ENCODE assay signal across 8 mouse cellular contexts in the genomic region with DNA sequence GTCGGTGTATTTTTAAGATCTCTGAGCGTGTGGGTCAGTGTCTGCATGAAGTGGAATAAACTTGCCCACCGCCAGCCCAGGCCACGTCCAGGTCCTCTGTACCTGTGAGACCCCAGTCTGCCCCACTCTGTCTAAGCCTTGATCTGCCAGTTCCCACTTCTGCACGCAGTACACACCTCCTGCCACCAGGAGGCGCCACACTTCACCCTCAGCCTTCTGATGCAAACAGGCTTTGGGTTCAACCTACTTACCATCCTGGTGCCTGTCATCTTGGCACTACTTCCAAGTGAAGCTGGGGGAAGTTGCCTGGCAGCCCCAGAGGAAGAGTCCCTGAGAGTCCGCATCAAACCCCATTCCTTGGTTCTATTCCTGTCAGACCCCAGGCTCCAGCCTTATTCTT. TPM values are rescaled to one million over a fixed set of nuclear protein-coding genes. Genes with fewer than 3 reads are reported as not detected.
DNase-seq lines count a peak whose midpoint lies in the region; ATAC-seq lines count a peak whose summit lies in the region.

No protein-coding gene starts in this region.

- no peak overlapping the region for H3K4me2 ChIP-seq in neural tube, embryonic 15.5 days
- H3K4me2 ChIP-seq in intestine, embryonic 14.5 days (ENCODE audit: low read length), result no peak overlapping the region
- no peak overlapping the region for H3K4me2 ChIP-seq in liver, embryonic 12.5 days

- DNase-seq in neural tube, embryonic 10.5 days (ENCODE audit: extremely low spot score, low spot score), result peak; percentile 64
- peak; percentile 77 for DNase-seq in adipocyte (ENCODE audit: low spot score)
- peak; percentile 58 for DNase-seq in embryo, embryonic 11 days
- DNase-seq in intestine, embryonic 14.5 days (ENCODE audit: low spot score), result peak; percentile 89
- DNase-seq in retina, postnatal 7 days (ENCODE audit: low read depth, low spot score), result peak; percentile 62
- peak; percentile 52 to 78 for DNase-seq in urinary bladder, postnatal 4 days (ENCODE audit: low spot score in 2 of 2)

- no peak overlapping the region for H3K27ac ChIP-seq in neural tube, embryonic 15.5 days (replicated peaks)
- peak overlapping the region; percentile 79; the same call in 1 of the 2 replicates for H3K27ac ChIP-seq in intestine, embryonic 14.5 days (ENCODE audit: low read depth)
- H3K27ac ChIP-seq in liver, embryonic 12.5 days, result peak overlapping the region; percentile 17; the same call in 1 of the 2 replicates

- no peak overlapping the region for H3K4me3 ChIP-seq in neural tube, embryonic 15.5 days (replicated peaks)
- no peak overlapping the region for H3K4me3 ChIP-seq in intestine, embryonic 14.5 days (ENCODE audit: low read depth, low read length)
- H3K4me3 ChIP-seq in liver, embryonic 12.5 days, result no peak overlapping the region

- H3K9me3 ChIP-seq in neural tube, embryonic 15.5 days (replicated peaks), result no peaks in the 10 kb centered on the region
- H3K9me3 ChIP-seq in intestine, embryonic 14.5 days (ENCODE audit: control insufficient read depth, low read length), result no peaks in the 10 kb centered on the region
- H3K9me3 ChIP-seq in liver, embryonic 12.5 days (replicated peaks), result peaks cover 4% of the 10 kb centered on the region; the same call in 1 of the 2 replicates

- H3K36me3 ChIP-seq in neural tube, embryonic 15.5 days, result peaks cover 51% of the 10 kb centered on the region
- peaks cover 49% of the 10 kb centered on the region for H3K36me3 ChIP-seq in intestine, embryonic 14.5 days (ENCODE audit: control insufficient read depth, insufficient read depth, low read length)
- H3K36me3 ChIP-seq in liver, embryonic 12.5 days, result peaks cover 50% of the 10 kb centered on the region

- ATAC-seq in neural tube, embryonic 15.5 days (ENCODE audit: low FRiP score), result no peak
- no peak for ATAC-seq in intestine, embryonic 14.5 days (replicated peaks; ENCODE audit: low FRiP score, low TSS enrichment, low read depth)
- ATAC-seq in liver, embryonic 12.5 days, result no peak

- H3K9ac ChIP-seq in neural tube, embryonic 15.5 days (replicated peaks), result no peak overlapping the region
- no peak overlapping the region for H3K9ac ChIP-seq in intestine, embryonic 14.5 days (ENCODE audit: low read length)
- no peak overlapping the region for H3K9ac ChIP-seq in liver, embryonic 12.5 days

- no peaks in the 10 kb centered on the region for H3K4me1 ChIP-seq in neural tube, embryonic 15.5 days
- no peaks in the 10 kb centered on the region for H3K4me1 ChIP-seq in intestine, embryonic 14.5 days (replicated peaks; ENCODE audit: control insufficient read depth, insufficient read depth, low read length)
- peaks cover 10% of the 10 kb centered on the region; the same call in 1 of the 2 replicates for H3K4me1 ChIP-seq in liver, embryonic 12.5 days

- no peaks in the 10 kb centered on the region for H3K27me3 ChIP-seq in neural tube, embryonic 15.5 days (replicated peaks)
- H3K27me3 ChIP-seq in intestine, embryonic 14.5 days (replicated peaks; ENCODE audit: control insufficient read depth, insufficient read depth, low read length), result no peaks in the 10 kb centered on the region
- H3K27me3 ChIP-seq in liver, embryonic 12.5 days (replicated peaks), result no peaks in the 10 kb centered on the region

- 62% methylated on average over 7 of the region's 7 CpGs for WGBS in neural tube, embryonic 15.5 days
- WGBS in intestine, embryonic 14.5 days, result 60% methylated on average over 7 of the region's 7 CpGs
- WGBS in liver, embryonic 12.5 days (ENCODE audit: insufficient replicate concordance), result 42% methylated on average over 7 of the region's 7 CpGs

RNA-seq across cellular contexts. Expression of a gene that starts 14.3 kb away (rescaled TPM):
- polyA plus RNA-seq in neural tube, embryonic 15.5 days (2015; fragmentation: Nextera tagmentation; extraction: Ambion mirVana), result 80.6 and 87.7 TPM in 2 replicates
- 46.9 and 47.7 TPM in 2 replicates for polyA plus RNA-seq in intestine, embryonic 14.5 days (2014; fragmentation: Nextera tagmentation; extraction: Ambion mirVana)
- 85.4 and 91.9 TPM in 2 replicates for polyA plus RNA-seq in liver, embryonic 12.5 days (2016; fragmentation: Nextera tagmentation; extraction: Ambion mirVana)

RNA-seq across cellular contexts. Expression of a gene that starts 20.8 kb away (rescaled TPM):
- 12.5 and 12.9 TPM in 2 replicates for polyA plus RNA-seq in neural tube, embryonic 15.5 days (2015; fragmentation: Nextera tagmentation; extraction: Ambion mirVana)
- 11.6 and 12.9 TPM in 2 replicates for polyA plus RNA-seq in intestine, embryonic 14.5 days (2014; fragmentation: Nextera tagmentation; extraction: Ambion mirVana)
- 7.1 and 8.2 TPM in 2 replicates for polyA plus RNA-seq in liver, embryonic 12.5 days (2016; fragmentation: Nextera tagmentation; extraction: Ambion mirVana)

RNA-seq across cellular contexts. Expression of a gene that starts 26.6 kb away (rescaled TPM):
- 127 and 156 TPM in 2 replicates for polyA plus RNA-seq in neural tube, embryonic 15.5 days (2015; fragmentation: Nextera tagmentation; extraction: Ambion mirVana)
- polyA plus RNA-seq in intestine, embryonic 14.5 days (2014; fragmentation: Nextera tagmentation; extraction: Ambion mirVana), result 24.1 and 27.5 TPM in 2 replicates
- 6.4 TPM in 2 replicates for polyA plus RNA-seq in liver, embryonic 12.5 days (2016; fragmentation: Nextera tagmentation; extraction: Ambion mirVana)

RNA-seq across cellular contexts. Expression of a gene that starts 36.0 kb away (rescaled TPM):
- 0.75 TPM in 1 of 2 replicates, not detected in the other for polyA plus RNA-seq in neural tube, embryonic 15.5 days (2015; fragmentation: Nextera tagmentation; extraction: Ambion mirVana)
- polyA plus RNA-seq in intestine, embryonic 14.5 days (2014; fragmentation: Nextera tagmentation; extraction: Ambion mirVana), result 0.53 and 1.1 TPM in 2 replicates
- polyA plus RNA-seq in liver, embryonic 12.5 days (2016; fragmentation: Nextera tagmentation; extraction: Ambion mirVana), result not detected in 2 replicates

RNA-seq across cellular contexts. Expression of a gene that starts 44.0 kb away (rescaled TPM):
- 0.33 and 0.36 TPM in 2 replicates for polyA plus RNA-seq in neural tube, embryonic 15.5 days (2015; fragmentation: Nextera tagmentation; extraction: Ambion mirVana)
- 1.5 and 1.8 TPM in 2 replicates for polyA plus RNA-seq in intestine, embryonic 14.5 days (2014; fragmentation: Nextera tagmentation; extraction: Ambion mirVana)
- polyA plus RNA-seq in liver, embryonic 12.5 days (2016; fragmentation: Nextera tagmentation; extraction: Ambion mirVana), result 0.20 TPM in 2 replicates
